Mouse (Mus musculus) Patski (cell line): ENCODE results near the gene Wrap53. TPM values are rescaled to one million over a fixed set of nuclear protein-coding genes. Genes with fewer than 3 reads are reported as not detected.
"Not testable (repeated sequence)": the region's sequence is repeated elsewhere in the genome, so short reads cannot be mapped to it uniquely, and the experiment has no call there.

Source experiments
- ATAC-seq: fragments of 100-300 bp; one replicate; pipeline ENCODE4 v1.8.0; 2021
- CTCF ChIA-PET: fragments of 350-600 bp; sonication (Branson Sonifier 250); formaldehyde crosslinking; loops from one replicate; lab custom pipeline; 2022; ENCODE audit warnings: inconsistent platforms; lab: Charles Lee
- POLR2A ChIA-PET: fragments of 350-600 bp; sonication (Branson Sonifier 250); formaldehyde crosslinking; loops from one replicate; lab custom pipeline; 2022; ENCODE audit warnings: antibody characterized with exemption, inconsistent platforms; lab: Charles Lee
- DNase-seq: peaks from one replicate; pipeline ENCODE4 v3.0.0-alpha.2; 2011; ENCODE audit warnings: low read depth, low spot score
- H3K27me3 ChIP-seq: fragments of 371-371 bp; one replicate; pipeline ENCODE4 v1.5.1; 2021
- CTCF ChIP-seq: fragments of 100-300 bp; IDR thresholded peaks from one replicate; pipeline ENCODE4 v1.5.1; 2021
- in situ Hi-C: fragments of 300-500 bp; cut with MboI; formaldehyde crosslinking; loops from 3 replicates; pipeline ENCODE4 v1.11.1; 2018; ENCODE audit warnings: low pct_unique_long_range_greater_than_20kb, mixed read lengths
- polyA plus RNA-seq: library from polyadenylated mRNA; unstranded; gene quantifications from one replicate; pipeline ENCODE4 v1.2.3, GENCODE M21; 2021

Wrap53 gene
- polyA plus RNA-seq, 1 experiment from 2014 or later: 11.4 TPM

- H3K27me3 ChIP-seq: no peaks in the 10 kb centered on the region
- in situ Hi-C loops: no loop called here
- CTCF ChIA-PET: no interaction called here
- DNase-seq (no peak), ATAC-seq (no peak)
- no peak for TF ChIP-seq CTCF
- POLR2A ChIA-PET: no interaction called here
These were observed 25.4 kb downstream of the Wrap53 start for GRCm38 (mm10) chr11:69554539-69555140.

DNA sequence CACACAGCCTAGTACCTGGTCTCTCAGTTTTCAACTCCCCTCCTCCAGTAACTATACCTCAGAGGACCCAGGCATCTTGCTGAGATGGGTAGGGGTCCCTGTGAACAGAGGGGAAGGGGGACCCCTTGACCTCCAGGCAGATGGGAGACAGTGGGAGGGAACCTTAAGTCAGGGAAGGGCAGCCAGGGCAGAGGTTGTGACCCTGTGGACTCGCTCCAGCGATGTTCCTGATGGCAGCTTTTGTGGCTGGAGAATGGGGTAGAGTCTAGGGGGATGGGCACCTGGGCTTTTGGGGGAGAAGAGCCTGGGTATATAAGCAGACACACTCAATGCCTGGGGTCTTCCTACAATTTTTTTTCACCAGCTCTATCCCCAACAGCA lies 26.7 kb downstream of the Wrap53 start:
- CTCF ChIA-PET: no interaction called here
- no peak for ATAC-seq
- TF ChIP-seq CTCF: no peak
- POLR2A ChIA-PET: no interaction called here
- no peaks in the 10 kb centered on the region for H3K27me3 ChIP-seq
- no peak for DNase-seq
- in situ Hi-C loops: no loop called here

DNA sequence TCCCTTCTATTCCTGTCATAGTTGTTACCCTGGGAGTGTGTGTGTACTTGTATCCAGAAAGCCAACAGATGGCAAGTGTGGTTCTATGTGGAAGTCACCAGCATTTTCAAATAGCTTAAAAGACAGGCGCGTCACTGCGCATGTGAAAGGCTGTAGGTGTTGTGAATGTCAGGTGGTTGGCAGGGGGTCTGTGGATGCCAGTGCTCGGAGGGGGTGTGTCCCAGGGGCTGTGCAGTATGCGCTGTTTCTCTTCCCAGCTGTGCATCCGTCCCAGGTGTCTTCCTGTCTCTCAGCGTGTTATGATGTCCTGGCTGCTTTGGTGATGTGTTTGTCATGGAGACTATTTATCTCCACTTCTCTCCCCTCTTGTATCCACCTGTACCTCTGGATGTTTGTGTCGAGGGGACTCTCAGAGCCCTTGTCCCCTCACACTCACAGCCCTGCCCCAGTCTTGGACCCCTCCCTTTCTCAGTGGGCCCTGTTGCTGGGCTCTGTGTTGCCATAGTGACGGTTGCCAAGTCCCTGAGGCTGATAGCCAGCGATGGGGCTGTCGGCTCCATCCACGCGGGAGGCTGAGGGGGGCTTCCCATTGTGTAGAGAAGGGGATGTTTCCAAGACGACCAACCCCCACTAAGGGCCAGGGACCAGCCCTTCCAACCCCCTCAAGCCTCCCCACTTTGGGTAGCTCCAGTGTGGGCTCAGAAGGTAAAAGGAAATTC lies 27.3 kb downstream of the Wrap53 start:
- no peak for ATAC-seq
- no peak for DNase-seq
- CTCF ChIA-PET: no interaction called here
- H3K27me3 ChIP-seq: no peaks in the 10 kb centered on the region
- TF ChIP-seq CTCF: no peak
- in situ Hi-C loops: no loop called here
- POLR2A ChIA-PET: no interaction called here

DNA sequence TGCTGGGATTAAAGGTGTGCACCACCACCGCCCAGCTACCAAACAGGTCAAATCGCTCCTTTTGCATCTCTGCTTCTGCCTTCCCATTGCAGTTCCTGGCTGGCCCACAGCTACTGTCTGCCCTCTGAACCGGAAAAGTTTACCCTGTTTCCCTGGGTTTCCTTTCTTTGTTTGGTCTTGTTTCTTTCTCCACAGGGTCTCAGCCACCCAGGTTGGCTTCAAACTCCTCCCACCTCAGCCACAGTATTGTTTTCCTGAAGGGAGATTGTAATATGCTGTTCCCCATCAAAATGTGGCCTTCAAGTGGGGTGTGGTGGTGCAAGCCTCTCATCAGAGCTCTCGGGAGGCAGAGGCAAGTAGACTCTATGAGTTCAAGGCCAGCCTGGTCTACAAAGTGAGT lies 28.7 kb downstream of the Wrap53 start:
- no peak for TF ChIP-seq CTCF
- CTCF ChIA-PET: no interaction called here
- no peaks in the 10 kb centered on the region for H3K27me3 ChIP-seq
- DNase-seq: no peak
- in situ Hi-C loops: no loop called here
- no peak for ATAC-seq
- POLR2A ChIA-PET: no interaction called here

DNA sequence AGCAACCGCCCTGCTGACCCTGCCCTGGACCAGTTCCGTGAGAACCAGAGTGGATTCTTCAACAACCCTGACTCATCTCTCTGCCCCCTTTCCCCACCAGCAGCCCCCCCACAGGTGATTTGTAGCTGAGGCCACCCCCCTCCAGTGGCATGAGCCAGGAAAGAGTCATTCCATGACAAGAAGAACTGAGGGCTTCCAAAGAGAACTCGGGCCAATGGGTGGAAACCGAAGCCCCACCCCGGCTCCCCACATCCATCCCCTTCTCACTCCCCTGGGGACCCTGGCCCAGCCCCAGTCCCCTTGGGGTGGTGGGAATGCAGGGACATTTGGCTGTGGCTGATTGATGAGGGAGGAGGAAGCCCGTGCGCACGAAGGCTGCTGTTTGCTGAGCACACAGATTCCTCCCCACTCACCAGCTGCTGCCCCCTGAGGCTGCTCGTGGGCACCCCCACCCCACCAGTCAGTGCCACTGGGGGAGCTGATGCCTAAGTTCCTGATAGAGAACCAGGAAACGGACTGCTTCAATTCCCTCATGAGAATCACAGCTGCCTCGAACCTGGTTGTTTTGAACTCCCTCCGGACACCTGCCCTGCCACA lies 30.9 kb downstream of the Wrap53 start, which contains the start of gene Dnah2:
Gene Dnah2 (minus strand): TSS at position 51 of the 597 bp plus-strand sequence.
- no peak for TF ChIP-seq CTCF
- in situ Hi-C loops: no loop called here
- ChIA-PET POLR2A (no interaction called here), CTCF (no interaction called here)
- DNase-seq: no peak
- H3K27me3 ChIP-seq: no peaks in the 10 kb centered on the region
- ATAC-seq: no peak

GRCm38 (mm10) chr11:69547071-69547470 lies 33.0 kb downstream of the Wrap53 start:
- in situ Hi-C loops: no loop called here
- ChIA-PET POLR2A (interaction anchor here (1.3 to 1.8 kb wide), 3 partner anchors 33 to 115 kb away, joined by 4 to 5 read pairs (median 4); partner anchors contain the start of genes Mpdu1, Trp53 and Wrap53), CTCF (interaction anchor here (0.8 to 2.6 kb wide), 11 partner anchors 11 to 109 kb away, joined by 3 to 10 read pairs (median 4); partner anchors contain the start of genes Trp53 and Wrap53)
- DNase-seq (no peak), ATAC-seq (peak; percentile 45)
- H3K27me3 ChIP-seq: no peaks in the 10 kb centered on the region
- TF ChIP-seq CTCF: no peak

- H3K27me3 ChIP-seq: no peaks in the 10 kb centered on the region
- peak; percentile 95 for TF ChIP-seq CTCF
- peak; percentile 44 for ATAC-seq
- ChIA-PET CTCF (interaction anchor here (0.8 to 2.6 kb wide), 8 partner anchors 14 to 110 kb away, joined by 3 to 10 read pairs (median 4); partner anchors contain the start of genes Trp53 and Wrap53), POLR2A (interaction anchor here (0.7 to 1.8 kb wide), 4 partner anchors 33 to 116 kb away, joined by 4 to 5 read pairs (median 4); partner anchors contain the start of genes Mpdu1, Trp53 and Wrap53)
- peak; percentile 9 for DNase-seq
- in situ Hi-C loops: no loop called here
These were observed 33.5 kb downstream of the Wrap53 start for GRCm38 (mm10) chr11:69546423-69547053.

- ChIA-PET POLR2A (interaction anchor here (0.7 to 1.8 kb wide), 2 partner anchors 54 to 105 kb away, joined by 4 read pairs; no protein-coding TSS in a partner anchor), CTCF (interaction anchor here (1.2 to 2.6 kb wide), 5 partner anchors 15 to 110 kb away, joined by 3 to 10 read pairs (median 6); partner anchors contain the start of genes Trp53 and Wrap53)
- no peak for DNase-seq
- no peak for TF ChIP-seq CTCF
- no peaks in the 10 kb centered on the region for H3K27me3 ChIP-seq
- in situ Hi-C loops: no loop called here
- no peak for ATAC-seq
These were observed 34.1 kb downstream of the Wrap53 start for GRCm38 (mm10) chr11:69545957-69546356.

DNA sequence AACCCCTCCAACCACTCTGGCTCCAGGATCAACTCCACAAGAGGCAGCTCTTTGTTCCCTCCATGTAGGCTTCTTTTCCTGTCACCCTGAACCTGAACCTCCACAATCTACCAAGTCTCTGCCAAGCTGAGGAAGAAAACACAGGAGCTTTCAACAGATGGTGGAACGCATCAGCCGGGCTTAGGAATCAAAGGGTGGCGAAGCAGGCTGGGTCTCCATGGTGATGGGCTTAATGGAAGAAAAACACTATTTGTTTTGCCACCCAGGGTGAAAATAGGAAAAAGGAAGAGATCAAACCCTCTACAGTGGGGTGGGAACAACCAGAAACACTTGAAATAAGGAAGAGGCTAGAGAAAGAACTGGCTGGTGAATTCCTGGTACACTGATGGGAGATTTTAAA lies 36.5 kb downstream of the Wrap53 start:
- no peaks in the 10 kb centered on the region for H3K27me3 ChIP-seq
- POLR2A ChIA-PET: no interaction called here

DNA sequence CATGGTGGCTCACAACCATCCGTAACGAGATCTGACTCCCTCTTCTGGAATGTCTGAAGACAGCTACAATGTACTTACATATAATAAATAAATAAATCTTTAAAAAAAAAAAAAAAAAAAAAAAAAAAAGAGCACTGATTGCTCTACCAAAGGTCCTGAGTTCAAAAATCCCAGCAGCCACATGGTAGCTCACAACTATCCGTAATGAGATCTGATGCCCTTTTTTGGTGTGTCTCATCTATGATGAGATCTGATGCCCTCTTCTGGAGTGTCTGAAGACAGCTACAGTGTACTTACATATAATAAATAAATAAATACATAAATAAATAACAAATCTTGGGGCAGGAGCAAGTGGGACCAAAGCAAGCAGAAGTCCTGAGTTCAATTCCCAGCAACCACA lies 38.3 kb downstream of the Wrap53 start:
- DNase-seq, in situ Hi-C loops, ATAC-seq, H3K27me3 ChIP-seq: not testable (repeated sequence)
- ChIA-PET CTCF (interaction anchor here (1.0 kb wide), 1 partner anchor 12 kb away, joined by 3 read pairs; no protein-coding TSS in a partner anchor), POLR2A (interaction anchor here (1.7 kb wide), 1 partner anchor 10 kb away, joined by 3 read pairs; no protein-coding TSS in a partner anchor)

More for the DNA sequence above, 36.5 kb downstream of the Wrap53 start:
- in situ Hi-C loops: no loop called here
- DNase-seq (no peak), ATAC-seq (no peak)
- CTCF ChIA-PET: no interaction called here
- TF ChIP-seq CTCF: no peak
